Mouse (Mus musculus): Measurements from ENCODE around the gene Rpn1. TPM values are rescaled to one million over a fixed set of nuclear protein-coding genes. Genes with fewer than 3 reads are reported as not detected.

The Rpn1 gene
- polyA plus RNA-seq, 1 experiment from 2014 or later, result 425 TPM

- peak overlapping the region; percentile 54 for H3K4me2 ChIP-seq
- H3K36me3 ChIP-seq, result peaks cover 38% of the 10 kb centered on the region
- no peaks in the 10 kb centered on the region for H3K9me3 ChIP-seq (replicated peaks)
- peak; percentile 8; the same call in 1 of the 2 replicates for ATAC-seq (replicated peaks; ENCODE audit: low FRiP score)
- WGBS, result 97% methylated on average over 12 of the region's 12 CpGs
- H3K27me3 ChIP-seq, result no peaks in the 10 kb centered on the region
- H3K9ac ChIP-seq, result peak overlapping the region; percentile 31; the same call in 1 of the 2 replicates
- H3K4me1 ChIP-seq, result peaks cover 12% of the 10 kb centered on the region
- H3K4me3 ChIP-seq (replicated peaks), result peak overlapping the region; percentile 25; the same call in 1 of the 2 replicates
- H3K27ac ChIP-seq, result peak overlapping the region; percentile 45; the same call in 1 of the 2 replicates
These were observed 22.4 kb downstream of the Rpn1 start for GRCm38 (mm10) chr6:88106612-88107123.

- no peak overlapping the region for H3K27ac ChIP-seq
- no peaks in the 10 kb centered on the region for H3K9me3 ChIP-seq (replicated peaks)
- no peaks in the 10 kb centered on the region for H3K27me3 ChIP-seq
- 83% methylated on average over 10 of the region's 10 CpGs for WGBS
- ATAC-seq (replicated peaks; ENCODE audit: low FRiP score), result no peak
- H3K9ac ChIP-seq, result no peak overlapping the region
- H3K36me3 ChIP-seq, result peaks cover 26% of the 10 kb centered on the region
- no peak overlapping the region for H3K4me2 ChIP-seq
- peaks cover 12% of the 10 kb centered on the region for H3K4me1 ChIP-seq
- no peak overlapping the region for H3K4me3 ChIP-seq (replicated peaks)
These were observed 23.6 kb downstream of the Rpn1 start for GRCm38 (mm10) chr6:88107661-88108535.

- no peaks in the 10 kb centered on the region for H3K27me3 ChIP-seq
- no peak overlapping the region for H3K4me2 ChIP-seq
- H3K36me3 ChIP-seq, result no peaks in the 10 kb centered on the region
- H3K9ac ChIP-seq, result no peak overlapping the region
- H3K9me3 ChIP-seq (replicated peaks), result no peaks in the 10 kb centered on the region
- peak; percentile 57 for ATAC-seq (replicated peaks; ENCODE audit: low FRiP score)
- H3K4me3 ChIP-seq (replicated peaks), result no peak overlapping the region
- peaks cover 35% of the 10 kb centered on the region for H3K4me1 ChIP-seq
- 24% methylated on average over 7 of the region's 7 CpGs for WGBS
- no peak overlapping the region for H3K27ac ChIP-seq
These were observed 28.9 kb downstream of the Rpn1 start for GRCm38 (mm10) chr6:88113139-88113538.

GRCm38 (mm10) chr6:88114414-88114813 lies 30.1 kb downstream of the Rpn1 start:
- no peak overlapping the region for H3K9ac ChIP-seq
- H3K27me3 ChIP-seq, result no peaks in the 10 kb centered on the region
- no peak overlapping the region for H3K4me2 ChIP-seq
- no peak overlapping the region for H3K4me3 ChIP-seq (replicated peaks)
- 60% methylated on average over 5 of the region's 5 CpGs for WGBS
- peaks cover 35% of the 10 kb centered on the region for H3K4me1 ChIP-seq
- no peaks in the 10 kb centered on the region for H3K9me3 ChIP-seq (replicated peaks)
- ATAC-seq (replicated peaks; ENCODE audit: low FRiP score), result no peak
- 0 out of 2 replicates have a peak overlapping the region, but pooled peaks have one; percentile 54 for H3K27ac ChIP-seq
- H3K36me3 ChIP-seq, result no peaks in the 10 kb centered on the region

- WGBS, result 53% methylated on average over 21 of the region's 21 CpGs
- Histone ChIP-seq H3K36me3 (no peaks in the 10 kb centered on the region), H3K9ac (no peak overlapping the region), H3K4me2 (no peak overlapping the region), H3K9me3 (replicated peaks) (no peaks in the 10 kb centered on the region), H3K4me1 (peaks cover 35% of the 10 kb centered on the region), H3K27me3 (no peaks in the 10 kb centered on the region), H3K4me3 (replicated peaks) (no peak overlapping the region), H3K27ac (peak overlapping the region; percentile 43; the same call in 1 of the 2 replicates)
- ATAC-seq (replicated peaks; ENCODE audit: low FRiP score), result no peak; the same call in 1 of the 2 replicates
These were observed 32.3 kb downstream of the Rpn1 start for GRCm38 (mm10) chr6:88116347-88117183.

- 70% methylated on average over 10 of the region's 10 CpGs for WGBS
- Histone ChIP-seq H3K4me1 (peaks cover 35% of the 10 kb centered on the region), H3K4me3 (replicated peaks) (no peak overlapping the region), H3K9ac (no peak overlapping the region), H3K36me3 (no peaks in the 10 kb centered on the region), H3K27ac (no peak overlapping the region), H3K4me2 (no peak overlapping the region), H3K27me3 (no peaks in the 10 kb centered on the region), H3K9me3 (replicated peaks) (no peaks in the 10 kb centered on the region)
- ATAC-seq (replicated peaks; ENCODE audit: low FRiP score), result no peak
These were observed 32.9 kb downstream of the Rpn1 start for GRCm38 (mm10) chr6:88117184-88117575.

GRCm38 (mm10) chr6:88119309-88119708 lies 35.0 kb downstream of the Rpn1 start:
- H3K36me3 ChIP-seq, result no peaks in the 10 kb centered on the region
- H3K27ac ChIP-seq, result no peak overlapping the region
- no peak for ATAC-seq (replicated peaks; ENCODE audit: low FRiP score)
- no peaks in the 10 kb centered on the region for H3K27me3 ChIP-seq
- H3K4me1 ChIP-seq, result peaks cover 30% of the 10 kb centered on the region
- WGBS, result 82% methylated on average over 5 of the region's 5 CpGs
- no peaks in the 10 kb centered on the region for H3K9me3 ChIP-seq (replicated peaks)
- no peak overlapping the region for H3K4me2 ChIP-seq
- no peak overlapping the region for H3K4me3 ChIP-seq (replicated peaks)
- H3K9ac ChIP-seq, result no peak overlapping the region

- Histone ChIP-seq H3K4me3 (replicated peaks) (no peak overlapping the region), H3K27me3 (no peaks in the 10 kb centered on the region), H3K4me1 (peaks cover 27% of the 10 kb centered on the region), H3K4me2 (no peak overlapping the region), H3K9ac (no peak overlapping the region), H3K9me3 (replicated peaks) (no peaks in the 10 kb centered on the region), H3K27ac (no peak overlapping the region), H3K36me3 (no peaks in the 10 kb centered on the region)
- WGBS, result 86% methylated on average over 7 of the region's 7 CpGs
- ATAC-seq (replicated peaks; ENCODE audit: low FRiP score), result no peak
These were observed 36.5 kb downstream of the Rpn1 start for GRCm38 (mm10) chr6:88120813-88121212.

GRCm38 (mm10) chr6:88121781-88122180 lies 37.5 kb downstream of the Rpn1 start:
- no peak for ATAC-seq (replicated peaks; ENCODE audit: low FRiP score)
- 84% methylated on average over 2 of the region's 2 CpGs for WGBS
- H3K4me3 ChIP-seq (replicated peaks), result no peak overlapping the region

GRCm38 (mm10) chr6:88123150-88123857 lies 39.0 kb downstream of the Rpn1 start:
- H3K27me3 ChIP-seq, result 0 out of 2 replicates have a peak, but pooled peaks cover 5% of the 10 kb centered on the region
- ATAC-seq (replicated peaks; ENCODE audit: low FRiP score), result peak; percentile 59
- H3K9me3 ChIP-seq (replicated peaks), result no peaks in the 10 kb centered on the region
- WGBS, result 39% methylated on average over 11 of the region's 11 CpGs
- no peak overlapping the region for H3K27ac ChIP-seq
- no peak overlapping the region for H3K9ac ChIP-seq
- 0 out of 2 replicates have a peak overlapping the region, but pooled peaks have one; percentile 10 for H3K4me3 ChIP-seq (replicated peaks)
- H3K36me3 ChIP-seq, result no peaks in the 10 kb centered on the region
- peak overlapping the region; percentile 53 for H3K4me2 ChIP-seq
- peaks cover 13% of the 10 kb centered on the region for H3K4me1 ChIP-seq

More at GRCm38 (mm10) chr6:88121781-88122180, 37.5 kb downstream of the Rpn1 start:
- no peak overlapping the region for H3K27ac ChIP-seq
- H3K9ac ChIP-seq, result no peak overlapping the region
- H3K27me3 ChIP-seq, result 0 out of 2 replicates have a peak, but pooled peaks cover 5% of the 10 kb centered on the region
- H3K4me2 ChIP-seq, result no peak overlapping the region
- no peaks in the 10 kb centered on the region for H3K36me3 ChIP-seq
- peaks cover 18% of the 10 kb centered on the region for H3K4me1 ChIP-seq
- H3K9me3 ChIP-seq (replicated peaks), result no peaks in the 10 kb centered on the region

- Histone ChIP-seq H3K4me2 (peak overlapping the region; percentile 53), H3K9ac (no peak overlapping the region), H3K4me3 (replicated peaks) (0 out of 2 replicates have a peak overlapping the region, but pooled peaks have one; percentile 10), H3K9me3 (replicated peaks) (no peaks in the 10 kb centered on the region), H3K27me3 (0 out of 2 replicates have a peak, but pooled peaks cover 5% of the 10 kb centered on the region), H3K27ac (no peak overlapping the region), H3K4me1 (peaks cover 13% of the 10 kb centered on the region), H3K36me3 (no peaks in the 10 kb centered on the region)
- WGBS, result 2% methylated on average over 9 of the region's 9 CpGs
- peak; percentile 84 for ATAC-seq (replicated peaks; ENCODE audit: low FRiP score)
These were observed 39.6 kb downstream of the Rpn1 start for GRCm38 (mm10) chr6:88123858-88124261.
